Mouse (Mus musculus): ENCODE results near the gene Gm20388. TPM values are rescaled to one million over a fixed set of nuclear protein-coding genes. Genes with fewer than 3 reads are reported as not detected.

Gm20388 gene
- polyA plus RNA-seq, 1 experiment from 2014 or later: not detected

- Histone ChIP-seq H3K27ac (replicated peaks) (no peak overlapping the region), H3K9ac (no peak overlapping the region), H3K36me3 (no peaks in the 10 kb centered on the region), H3K27me3 (replicated peaks) (peaks cover 13% of the 10 kb centered on the region; the same call in 1 of the 2 replicates), H3K9me3 (no peaks in the 10 kb centered on the region), H3K4me2 (no peak overlapping the region), H3K4me3 (no peak overlapping the region), H3K4me1 (no peaks in the 10 kb centered on the region; the same call in 1 of the 2 replicates)
- no peak for ATAC-seq (ENCODE audit: extremely low read depth, insufficient number of reproducible peaks, low FRiP score, low TSS enrichment)
- WGBS: 77% methylated on average over 10 of the region's 10 CpGs
These were observed 2307.0 kb downstream of the Gm20388 start for GRCm38 (mm10) chr8:122217456-122218177.

- H3K36me3 ChIP-seq: no peaks in the 10 kb centered on the region
- peaks cover 37% of the 10 kb centered on the region for H3K27me3 ChIP-seq (replicated peaks)
- peaks cover 16% of the 10 kb centered on the region; the same call in 1 of the 2 replicates for H3K4me1 ChIP-seq
- H3K27ac ChIP-seq (replicated peaks): 0 out of 2 replicates have a peak overlapping the region, but pooled peaks have one; percentile 16
- H3K4me2 ChIP-seq: no peak overlapping the region
- H3K9me3 ChIP-seq: no peaks in the 10 kb centered on the region
- no peak overlapping the region for H3K4me3 ChIP-seq
- WGBS: 70% methylated on average over 10 of the region's 10 CpGs
- no peak for ATAC-seq (ENCODE audit: extremely low read depth, insufficient number of reproducible peaks, low FRiP score, low TSS enrichment)
- no peak overlapping the region for H3K9ac ChIP-seq
These were observed 2313.5 kb downstream of the Gm20388 start for GRCm38 (mm10) chr8:122223976-122224649.

- Histone ChIP-seq H3K9me3 (no peaks in the 10 kb centered on the region), H3K9ac (no peak overlapping the region), H3K36me3 (no peaks in the 10 kb centered on the region), H3K4me1 (peaks cover 21% of the 10 kb centered on the region), H3K27me3 (replicated peaks) (peaks cover 42% of the 10 kb centered on the region), H3K27ac (replicated peaks) (0 out of 2 replicates have a peak overlapping the region, but pooled peaks have one; percentile 16), H3K4me3 (no peak overlapping the region), H3K4me2 (no peak overlapping the region)
- WGBS: 61% methylated on average over 6 of the region's 6 CpGs
- ATAC-seq (ENCODE audit: extremely low read depth, insufficient number of reproducible peaks, low FRiP score, low TSS enrichment): no peak
These were observed 2314.0 kb downstream of the Gm20388 start for GRCm38 (mm10) chr8:122224650-122225022.

- no peak overlapping the region for H3K4me3 ChIP-seq
- H3K36me3 ChIP-seq: no peaks in the 10 kb centered on the region
- H3K4me1 ChIP-seq: peaks cover 25% of the 10 kb centered on the region
- WGBS: 43% methylated on average over 10 of the region's 10 CpGs
- no peak for ATAC-seq (ENCODE audit: extremely low read depth, insufficient number of reproducible peaks, low FRiP score, low TSS enrichment)
- H3K9me3 ChIP-seq: no peaks in the 10 kb centered on the region
- peaks cover 46% of the 10 kb centered on the region for H3K27me3 ChIP-seq (replicated peaks)
- no peak overlapping the region for H3K27ac ChIP-seq (replicated peaks)
- H3K9ac ChIP-seq: no peak overlapping the region
- H3K4me2 ChIP-seq: no peak overlapping the region
These were observed 2314.8 kb downstream of the Gm20388 start for GRCm38 (mm10) chr8:122225446-122225845.

GRCm38 (mm10) chr8:122227345-122227744 lies 2316.7 kb downstream of the Gm20388 start:
- H3K9me3 ChIP-seq: no peaks in the 10 kb centered on the region
- WGBS: 77% methylated on average over 6 of the region's 6 CpGs
- no peak for ATAC-seq (ENCODE audit: extremely low read depth, insufficient number of reproducible peaks, low FRiP score, low TSS enrichment)
- no peak overlapping the region for H3K27ac ChIP-seq (replicated peaks)
- H3K36me3 ChIP-seq: no peaks in the 10 kb centered on the region
- no peak overlapping the region for H3K9ac ChIP-seq
- peaks cover 43% of the 10 kb centered on the region for H3K4me1 ChIP-seq
- no peak overlapping the region for H3K4me3 ChIP-seq
- peaks cover 61% of the 10 kb centered on the region for H3K27me3 ChIP-seq (replicated peaks)
- no peak overlapping the region for H3K4me2 ChIP-seq

- Histone ChIP-seq H3K4me1 (peaks cover 52% of the 10 kb centered on the region), H3K9ac (no peak overlapping the region), H3K27me3 (replicated peaks) (peaks cover 68% of the 10 kb centered on the region), H3K4me3 (no peak overlapping the region), H3K4me2 (no peak overlapping the region), H3K9me3 (no peaks in the 10 kb centered on the region), H3K27ac (replicated peaks) (no peak overlapping the region), H3K36me3 (no peaks in the 10 kb centered on the region)
- ATAC-seq (ENCODE audit: extremely low read depth, insufficient number of reproducible peaks, low FRiP score, low TSS enrichment): no peak
- 73% methylated on average over 11 of the region's 11 CpGs for WGBS
These were observed 2318.3 kb downstream of the Gm20388 start for GRCm38 (mm10) chr8:122228792-122229575.

GRCm38 (mm10) chr8:122229819-122230711 lies 2319.4 kb downstream of the Gm20388 start:
- H3K4me1 ChIP-seq: peaks cover 59% of the 10 kb centered on the region
- peak overlapping the region; percentile 83 for H3K9ac ChIP-seq
- ATAC-seq (ENCODE audit: extremely low read depth, insufficient number of reproducible peaks, low FRiP score, low TSS enrichment): no peak
- WGBS: 1% methylated on average over 62 of the region's 98 CpGs
- peak overlapping the region; percentile 97 for H3K4me2 ChIP-seq
- H3K36me3 ChIP-seq: no peaks in the 10 kb centered on the region
- H3K9me3 ChIP-seq: no peaks in the 10 kb centered on the region
- peaks cover 64% of the 10 kb centered on the region for H3K27me3 ChIP-seq (replicated peaks)
- H3K27ac ChIP-seq (replicated peaks): no peak overlapping the region
- H3K4me3 ChIP-seq: peak overlapping the region; percentile 67

- no peak; the same call in 1 of the 2 replicates for ATAC-seq (ENCODE audit: extremely low read depth, insufficient number of reproducible peaks, low FRiP score, low TSS enrichment)
- H3K27me3 ChIP-seq (replicated peaks): peaks cover 64% of the 10 kb centered on the region
- WGBS: 3% methylated on average over 32 of the region's 32 CpGs
- H3K4me1 ChIP-seq: peaks cover 53% of the 10 kb centered on the region
- H3K9ac ChIP-seq: peak overlapping the region; percentile 83
- H3K27ac ChIP-seq (replicated peaks): no peak overlapping the region
- H3K4me2 ChIP-seq: peak overlapping the region; percentile 97
- no peaks in the 10 kb centered on the region for H3K36me3 ChIP-seq
- H3K9me3 ChIP-seq: no peaks in the 10 kb centered on the region
- peak overlapping the region; percentile 67 for H3K4me3 ChIP-seq
These were observed 2320.2 kb downstream of the Gm20388 start for GRCm38 (mm10) chr8:122230712-122231337.

- H3K4me3 ChIP-seq: no peak overlapping the region
- H3K9me3 ChIP-seq: no peaks in the 10 kb centered on the region
- no peak overlapping the region for H3K9ac ChIP-seq
- H3K27ac ChIP-seq (replicated peaks): peak overlapping the region; percentile 58
- H3K4me1 ChIP-seq: peaks cover 63% of the 10 kb centered on the region
- no peaks in the 10 kb centered on the region for H3K36me3 ChIP-seq
- H3K4me2 ChIP-seq: 0 out of 2 replicates have a peak overlapping the region, but pooled peaks have one; percentile 22
- no peak for ATAC-seq (ENCODE audit: extremely low read depth, insufficient number of reproducible peaks, low FRiP score, low TSS enrichment)
- H3K27me3 ChIP-seq (replicated peaks): peaks cover 36% of the 10 kb centered on the region
- WGBS: 26% methylated on average over 11 of the region's 11 CpGs
These were observed 2323.4 kb downstream of the Gm20388 start for GRCm38 (mm10) chr8:122234055-122234454.

GRCm38 (mm10) chr8:122236521-122236920 lies 2325.9 kb downstream of the Gm20388 start:
- H3K4me3 ChIP-seq: no peak overlapping the region

More at GRCm38 (mm10) chr8:122236521-122236920, 2325.9 kb downstream of the Gm20388 start:
- H3K36me3 ChIP-seq: no peaks in the 10 kb centered on the region
- peaks cover 18% of the 10 kb centered on the region for H3K27me3 ChIP-seq (replicated peaks)
- 71% methylated on average over 3 of the region's 3 CpGs for WGBS
- H3K4me2 ChIP-seq: no peak overlapping the region
- H3K9ac ChIP-seq: no peak overlapping the region
- H3K27ac ChIP-seq (replicated peaks): no peak overlapping the region
- H3K9me3 ChIP-seq: no peaks in the 10 kb centered on the region
- H3K4me1 ChIP-seq: peaks cover 43% of the 10 kb centered on the region
- no peak for ATAC-seq (ENCODE audit: extremely low read depth, insufficient number of reproducible peaks, low FRiP score, low TSS enrichment)

Data from heart, embryonic 13.5 days (tissue).